Mouse (Mus musculus): ENCODE data around the gene Gm39566. TPM values are rescaled to one million over a fixed set of nuclear protein-coding genes. Genes with fewer than 3 reads are reported as not detected.

Gene Gm39566
- not detected for total RNA-seq (2023)

GRCm38 (mm10) chr11:69815155-69815554 lies at the start of gene Gm39566:
Gene Gm39566 (minus strand): TSS chr11:69815298.

DNA sequence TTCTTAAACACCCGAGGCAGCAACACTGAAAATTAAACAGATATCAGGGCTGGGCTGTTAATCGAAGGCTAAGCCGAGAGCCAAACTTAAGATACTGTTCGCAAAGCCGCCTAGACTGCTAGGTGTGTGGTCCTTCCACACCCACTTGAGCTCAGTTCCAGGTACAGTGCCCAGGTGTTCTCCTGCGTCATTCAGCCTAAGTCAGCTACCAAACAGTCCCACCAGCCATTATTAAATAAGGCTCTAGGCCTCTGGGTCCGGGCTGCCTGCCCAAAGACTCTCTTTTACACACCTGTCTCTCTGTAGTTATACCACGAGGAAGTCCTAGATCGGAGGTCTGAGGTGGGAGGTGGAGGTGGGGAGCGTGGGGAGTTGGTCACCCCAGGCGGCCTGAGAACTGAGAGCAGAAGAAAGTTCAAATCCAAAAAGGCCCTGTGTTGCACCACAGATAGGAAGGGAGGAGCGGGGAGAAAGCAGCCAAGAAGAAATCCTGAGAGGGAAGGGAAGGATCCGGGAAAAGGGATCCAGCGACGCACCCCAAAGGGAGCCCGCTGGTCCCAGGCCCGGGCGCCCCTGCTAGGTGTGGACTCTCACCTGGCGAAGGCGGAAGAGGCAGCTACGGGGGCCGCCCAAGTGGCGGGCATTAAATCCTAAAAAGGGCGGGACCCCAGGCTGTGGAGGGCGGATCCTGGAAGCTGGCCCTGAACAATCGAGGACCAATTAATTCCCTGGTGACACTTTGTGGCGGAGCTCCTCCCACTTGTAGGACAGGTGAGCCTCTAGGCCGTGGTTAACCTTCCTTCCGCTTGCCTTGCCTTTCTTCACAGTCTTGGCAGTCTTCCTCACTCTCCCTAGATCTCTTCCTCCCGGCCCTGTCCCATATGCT lies 43.3 kb upstream of the Gm39566 start, which contains the start of gene Tnk1:
TSS of gene Tnk1 (minus strand) at position 618 of the 886 bp plus-strand sequence.

GRCm38 (mm10) chr11:69846198-69846680 lies 31.1 kb upstream of the Gm39566 start, which contains the start of gene Plscr3:
Gene Plscr3 (plus strand): TSS chr11:69846376.

GRCm38 (mm10) chr11:69837952-69838713 lies 23.0 kb upstream of the Gm39566 start, which contains the start of gene Tmem256:
Gene Tmem256 (plus strand): TSS chr11:69838514.

GRCm38 (mm10) chr11:69837604-69837951 lies 22.5 kb upstream of the Gm39566 start, which contains the start of gene Nlgn2:
Gene Nlgn2 (minus strand): TSS chr11:69837784.

DNA sequence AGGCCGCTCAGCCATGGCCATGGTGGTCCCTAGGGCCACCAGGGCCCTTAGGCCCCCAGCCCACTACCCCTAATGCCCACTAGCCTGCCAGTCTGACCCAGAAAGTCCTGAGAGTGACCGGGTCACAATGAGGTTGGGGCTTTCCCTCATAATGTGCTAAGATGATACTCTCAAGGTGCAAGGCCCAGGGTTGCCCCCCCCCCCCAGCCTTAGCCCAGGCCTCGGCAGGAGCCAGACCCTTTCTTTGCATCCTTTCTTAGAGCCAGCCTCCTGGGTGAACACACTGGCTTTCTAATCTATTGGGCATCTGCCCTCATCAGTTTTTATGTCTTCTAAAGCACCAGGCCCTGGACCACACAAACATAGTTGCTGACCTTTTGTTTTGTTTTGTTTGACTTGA lies 7.0 kb upstream of the Gm39566 start, which contains the start of gene Spem1:
TSS of gene Spem1 (minus strand) at position 101 of the 400 bp plus-strand sequence.

GRCm38 (mm10) chr11:69818365-69818764 lies 3.3 kb upstream of the Gm39566 start, which contains the start of gene Spem2:
Gene Spem2 (minus strand): TSS chr11:69818465.

DNA sequence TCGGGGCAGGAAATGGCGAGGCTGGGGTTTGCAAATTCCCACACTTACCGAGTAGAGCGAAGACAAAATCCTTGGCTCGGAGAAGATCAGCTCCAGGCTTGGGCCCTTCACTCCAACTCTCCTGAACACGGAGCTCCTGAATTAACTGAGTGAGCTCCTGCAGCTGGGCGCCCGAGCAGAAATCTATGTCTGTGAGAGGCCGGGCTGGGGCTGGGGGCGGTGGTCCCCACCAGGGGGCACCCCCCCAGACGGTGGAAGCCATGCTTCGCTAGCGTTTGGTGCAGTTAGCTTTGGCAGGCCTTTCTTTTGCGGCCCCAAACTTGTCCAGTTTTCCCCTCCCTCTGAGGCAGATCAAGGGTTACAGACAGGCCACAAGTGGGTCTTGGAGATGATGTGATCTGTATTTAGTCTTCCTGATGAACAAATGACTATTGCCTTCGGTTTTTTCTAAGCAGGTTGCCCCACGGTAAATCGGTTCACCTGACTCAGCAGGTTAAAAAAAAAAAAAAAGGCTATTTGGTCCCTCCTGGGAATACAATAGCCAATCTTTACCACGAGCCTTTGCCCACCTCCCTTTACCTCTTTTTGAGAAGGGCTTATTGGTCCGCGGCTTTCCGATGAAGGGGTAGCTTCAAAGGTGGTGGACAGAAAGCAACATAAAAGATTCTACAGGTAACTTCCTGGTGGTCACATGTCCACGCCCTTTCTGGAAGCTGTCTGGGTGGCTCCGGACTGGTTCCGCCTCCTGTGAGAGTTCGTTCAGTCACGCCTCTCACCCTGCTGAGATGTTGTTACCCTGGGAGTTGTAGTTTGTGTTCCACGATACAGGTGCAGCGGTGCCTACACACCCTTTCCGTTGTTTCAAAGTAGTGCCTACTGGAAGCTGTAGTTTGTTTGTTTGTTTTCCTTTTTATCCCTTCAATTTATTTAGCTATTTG lies 9.9 kb downstream of the Gm39566 start, which contains the start of gene Tmem102:
TSS of gene Tmem102 (minus strand) at position 653 of the 938 bp plus-strand sequence.

GRCm38 (mm10) chr11:69801379-69801977 lies 13.6 kb downstream of the Gm39566 start, which contains the start of gene Fgf11:
Gene Fgf11 (minus strand): TSS chr11:69801857.

GRCm38 (mm10) chr11:69795168-69795982 lies 19.7 kb downstream of the Gm39566 start, which contains the start of gene Chrnb1:
Gene Chrnb1 (minus strand): TSS chr11:69795943.

DNA sequence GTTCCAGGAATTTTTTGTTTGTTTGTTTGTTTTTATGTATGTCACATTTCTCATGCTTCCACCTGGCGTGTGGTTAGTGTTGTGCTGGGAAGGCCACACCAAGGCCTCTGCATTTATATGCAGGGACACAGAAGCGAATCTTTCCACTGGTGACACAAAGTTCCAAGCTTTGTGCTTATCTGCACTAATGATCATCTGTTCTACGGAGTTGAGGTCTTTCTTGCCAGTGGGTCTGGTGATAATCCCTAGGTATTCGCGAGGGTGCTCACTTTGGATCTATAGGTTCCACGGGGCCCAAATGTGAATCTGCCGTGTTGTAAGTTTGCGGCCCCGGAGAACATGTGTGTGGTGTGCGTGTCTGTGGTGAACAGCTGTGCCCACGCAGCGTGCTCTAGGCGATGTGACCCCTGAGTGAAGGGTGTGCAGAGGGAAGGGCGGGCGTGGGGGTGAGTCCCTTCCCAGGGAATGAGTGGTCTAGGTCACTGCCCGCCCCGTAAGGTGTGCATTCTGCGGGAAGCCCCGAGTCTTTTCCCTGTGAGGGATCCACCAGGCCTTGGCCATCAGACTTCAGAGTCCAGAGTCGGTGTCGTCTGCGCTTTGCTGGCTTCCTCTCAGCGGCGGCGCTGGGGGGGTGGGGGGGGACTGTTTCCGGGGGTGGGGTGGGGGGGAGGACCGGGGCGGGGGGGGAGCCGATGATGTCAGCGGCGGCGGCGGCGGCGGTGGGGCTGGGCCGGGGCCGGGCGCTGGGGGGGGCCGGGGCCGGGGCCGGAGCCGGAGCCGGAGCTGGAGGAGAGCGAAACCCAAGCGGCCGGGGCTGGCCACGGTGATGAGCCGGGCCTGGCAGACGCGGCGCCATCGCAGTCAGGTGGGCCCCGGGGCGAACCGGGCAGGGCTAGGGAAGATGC lies 49.6 kb downstream of the Gm39566 start, which contains the start of gene Zbtb4:
TSS of gene Zbtb4 (plus strand) at position 692 of the 905 bp plus-strand sequence.

GRCm38 (mm10) chr11:69761868-69762267 lies 53.2 kb downstream of the Gm39566 start, which contains the start of gene Slc35g3:
Gene Slc35g3 (minus strand): TSS chr11:69761968.

Other genes with a start within 250 kb of the Gm39566 start
- 1 to 10 TPM; 9.0 to 9.8 TPM for gene Wrap53, start 235.0 kb downstream of the Gm39566 start, total RNA-seq (2023)
- 10 to 100 TPM; 59.1 to 59.7 TPM for gene Trp53, start 234.9 kb downstream of the Gm39566 start, total RNA-seq (2023)
- gene Atp1b2, start 209.4 kb downstream of the Gm39566 start, total RNA-seq (2023) = 1 to 10 TPM; 5.4 to 6.9 TPM
- not detected for gene Shbg, start 197.4 kb downstream of the Gm39566 start, total RNA-seq (2023)
- gene Sat2, start 193.3 kb downstream of the Gm39566 start, total RNA-seq (2023) = not detected
- gene Fxr2, start 182.3 kb downstream of the Gm39566 start, total RNA-seq (2023) = 10 to 100 TPM; 42.3 to 53.2 TPM
- gene Sox15, start 160.0 kb downstream of the Gm39566 start, total RNA-seq (2023) = under 1 TPM in 1 of 2 experiments, not detected in 1; 0.55 TPM
- gene Mpdu1, start 152.7 kb downstream of the Gm39566 start, total RNA-seq (2023) = 10 to 100 TPM; 51.6 to 54.9 TPM
- 100 to 1,000 TPM; 138 to 157 TPM for gene Cd68, start 149.1 kb downstream of the Gm39566 start, total RNA-seq (2023)
- 100 to 1,000 TPM; 554 to 653 TPM for gene Eif4a1, start 142.9 kb downstream of the Gm39566 start, total RNA-seq (2023)
- gene Senp3, start 133.2 kb downstream of the Gm39566 start, total RNA-seq (2023) = 10 to 100 TPM; 64.7 to 65.2 TPM
- 10 to 100 TPM; 15.8 to 16.0 TPM for gene Tnfsf13, start 129.5 kb downstream of the Gm39566 start, total RNA-seq (2023)
- 1 to 10 TPM; 7.9 to 8.7 TPM for gene Tnfsf12, start 119.4 kb downstream of the Gm39566 start, total RNA-seq (2023)
- 1 to 10 TPM; 4.7 to 5.5 TPM for gene Tnfsfm13, start 119.2 kb downstream of the Gm39566 start, total RNA-seq (2023)
- 10 to 100 TPM; 82.6 to 86.1 TPM for gene Polr2a, start 56.7 kb downstream of the Gm39566 start, total RNA-seq (2023)
- gene Slc35g3, start 53.3 kb downstream of the Gm39566 start, total RNA-seq (2023) = not detected
- gene Zbtb4, start 49.4 kb downstream of the Gm39566 start, total RNA-seq (2023) = 1 to 10 TPM; 2.4 to 3.3 TPM
- 1 to 10 TPM in 1 of 2 experiments, under 1 TPM in 1; 0.79 to 1.9 TPM for gene Chrnb1, start 19.4 kb downstream of the Gm39566 start, total RNA-seq (2023)
- gene Fgf11, start 13.4 kb downstream of the Gm39566 start, total RNA-seq (2023) = under 1 TPM in 1 of 2 experiments, not detected in 1; 0.18 TPM
- not detected for gene Tmem102, start 9.7 kb downstream of the Gm39566 start, total RNA-seq (2023)
- gene Spem2, start 3.2 kb upstream of the Gm39566 start, total RNA-seq (2023) = not detected
- gene Spem1, start 6.9 kb upstream of the Gm39566 start, total RNA-seq (2023) = not detected
- 1 to 10 TPM; 1.3 to 2.1 TPM for gene Nlgn2, start 22.5 kb upstream of the Gm39566 start, total RNA-seq (2023)
- 100 to 1,000 TPM in 1 of 2 experiments, 10 to 100 TPM in 1; 99.2 to 106 TPM for gene Tmem256, start 23.2 kb upstream of the Gm39566 start, total RNA-seq (2023)
- 10 to 100 TPM; 35.0 to 35.9 TPM for gene Plscr3, start 31.1 kb upstream of the Gm39566 start, total RNA-seq (2023)
- gene Tnk1, start 43.4 kb upstream of the Gm39566 start, total RNA-seq (2023) = not detected
- 1 to 10 TPM in 1 of 2 experiments, under 1 TPM in 1; 0.88 to 1.2 TPM for gene Tmem95, start 62.7 kb upstream of the Gm39566 start, total RNA-seq (2023)
- 1 to 10 TPM; 8.6 to 9.0 TPM for gene Kctd11, start 66.1 kb upstream of the Gm39566 start, total RNA-seq (2023)
- gene Acap1, start 80.2 kb upstream of the Gm39566 start, total RNA-seq (2023) = 100 to 1,000 TPM; 260 to 263 TPM
- gene 2810408A11Rik, start 85.7 kb upstream of the Gm39566 start, total RNA-seq (2023) = 1 to 10 TPM; 3.0 to 3.2 TPM
- 10 to 100 TPM; 20.9 to 27.6 TPM for gene Neurl4, start 85.8 kb upstream of the Gm39566 start, total RNA-seq (2023)
- 10 to 100 TPM; 69.0 to 84.5 TPM for gene Gps2, start 98.6 kb upstream of the Gm39566 start, total RNA-seq (2023)
- gene Eif5a, start 106.7 kb upstream of the Gm39566 start, total RNA-seq (2023) = 100 to 1,000 TPM; 482 to 501 TPM
- not detected for gene Ybx2, start 120.5 kb upstream of the Gm39566 start, total RNA-seq (2023)
- 1 to 10 TPM in 1 of 2 experiments, under 1 TPM in 1; 0.97 to 1.3 TPM for gene Slc2a4, start 132.9 kb upstream of the Gm39566 start, total RNA-seq (2023)
- not detected for gene Cldn7, start 149.5 kb upstream of the Gm39566 start, total RNA-seq (2023)
- 10 to 100 TPM; 75.0 to 80.3 TPM for gene Ctdnep1, start 165.9 kb upstream of the Gm39566 start, total RNA-seq (2023)
- 10 to 100 TPM; 24.3 to 31.0 TPM for gene Elp5, start 167.2 kb upstream of the Gm39566 start, total RNA-seq (2023)
- 100 to 1,000 TPM; 475 to 527 TPM for gene Gabarap, start 175.8 kb upstream of the Gm39566 start, total RNA-seq (2023)
- gene Phf23, start 180.5 kb upstream of the Gm39566 start, total RNA-seq (2023) = 10 to 100 TPM; 41.2 to 53.6 TPM
- gene Dvl2, start 185.3 kb upstream of the Gm39566 start, total RNA-seq (2023) = 10 to 100 TPM; 15.0 to 18.2 TPM
- 10 to 100 TPM; 39.3 to 50.0 TPM for gene Acadvl, start 200.1 kb upstream of the Gm39566 start, total RNA-seq (2023)
- 1 to 10 TPM; 5.5 to 5.8 TPM for gene Dlg4, start 201.6 kb upstream of the Gm39566 start, total RNA-seq (2023)
- not detected for gene Asgr1, start 238.8 kb upstream of the Gm39566 start, total RNA-seq (2023)

Data from neutrophil, adult 83 days (primary cell).